Mouse (Mus musculus): Measurements from ENCODE around the gene Myadml2. TPM values are rescaled to one million over a fixed set of nuclear protein-coding genes. Genes with fewer than 3 reads are reported as not detected.

The Myadml2 gene
- total RNA-seq, 2 experiments from 2014 or later: 5.9 to 6.0 TPM

GRCm38 (mm10) chr11:120597240-120598235 is 50.4 kb downstream of the Myadml2 start:
- DNase-seq (ENCODE audit: low spot score in 2 of 2): no peak
- intact Hi-C loops (cut with DNase I): no loop called here

Small RNAs within 50 kb of the gene (microRNA-seq; reads per million reads assigned to microRNA genes)
- gene Mir6936: 0.34 to 0.53 reads per million in 2 experiments

Other genes starting within 250 kb of the Myadml2 start
- 10 to 100 TPM; 67.8 to 71.3 TPM for gene Nploc4, start 210.4 kb downstream of the Myadml2 start, total RNA-seq (2021)
- gene Tspan10, start 205.5 kb downstream of the Myadml2 start, total RNA-seq (2021): 1 to 10 TPM in 1 of 2 experiments, not detected in 1; 3.6 TPM
- under 1 TPM; 0.40 TPM for gene Pde6g, start 194.7 kb downstream of the Myadml2 start, total RNA-seq (2021)
- 10 to 100 TPM; 13.0 to 14.7 TPM for gene Oxld1, start 190.1 kb downstream of the Myadml2 start, total RNA-seq (2021)
- gene Ccdc137, start 190.0 kb downstream of the Myadml2 start, total RNA-seq (2021): 10 to 100 TPM; 23.1 TPM
- 10 to 100 TPM; 59.5 to 60.1 TPM for gene Arl16, start 180.6 kb downstream of the Myadml2 start, total RNA-seq (2021)
- 10 to 100 TPM; 74.6 to 78.2 TPM for gene Mrpl12, start 163.5 kb downstream of the Myadml2 start, total RNA-seq (2021)
- gene Slc25a10, start 156.3 kb downstream of the Myadml2 start, total RNA-seq (2021): 10 to 100 TPM; 19.2 to 22.3 TPM
- gene Gcgr, start 117.5 kb downstream of the Myadml2 start, total RNA-seq (2021): under 1 TPM; 0.17 to 0.18 TPM
- gene Mcrip1, start 98.4 kb downstream of the Myadml2 start, total RNA-seq (2021): 100 to 1,000 TPM in 1 of 2 experiments, 10 to 100 TPM in 1; 95.9 to 101 TPM
- not detected for gene Ppp1r27, start 97.0 kb downstream of the Myadml2 start, total RNA-seq (2021)
- 100 to 1,000 TPM; 125 to 127 TPM for gene P4hb, start 74.9 kb downstream of the Myadml2 start, total RNA-seq (2021)
- gene Arhgdia, start 66.5 kb downstream of the Myadml2 start, total RNA-seq (2021): 100 to 1,000 TPM; 397 to 401 TPM
- gene Alyref, start 49.8 kb downstream of the Myadml2 start, total RNA-seq (2021): 10 to 100 TPM; 65.4 to 72.9 TPM
- gene Anapc11, start 49.7 kb downstream of the Myadml2 start, total RNA-seq (2021): 100 to 1,000 TPM in 1 of 2 experiments, 10 to 100 TPM in 1; 99.6 to 100 TPM
- 1 to 10 TPM in 1 of 2 experiments, under 1 TPM in 1; 0.97 to 1.0 TPM for gene Npb, start 39.7 kb downstream of the Myadml2 start, total RNA-seq (2021)
- gene Pcyt2, start 30.2 kb downstream of the Myadml2 start, total RNA-seq (2021): 100 to 1,000 TPM; 131 to 134 TPM
- 10 to 100 TPM; 34.7 to 42.4 TPM for gene Sirt7, start 22.9 kb downstream of the Myadml2 start, total RNA-seq (2021)
- 10 to 100 TPM; 84.3 to 94.3 TPM for gene Mafg, start 14.6 kb downstream of the Myadml2 start, total RNA-seq (2021)
- 1 to 10 TPM; 3.8 to 4.0 TPM for gene Pycr1, start 4.4 kb downstream of the Myadml2 start, total RNA-seq (2021)
- gene Notum, start 13.0 kb upstream of the Myadml2 start, total RNA-seq (2021): 1 to 10 TPM; 5.7 to 8.9 TPM
- 10 to 100 TPM; 50.0 to 59.5 TPM for gene Aspscr1, start 24.8 kb upstream of the Myadml2 start, total RNA-seq (2021)
- 10 to 100 TPM; 26.8 to 30.2 TPM for gene Cenpx, start 65.6 kb upstream of the Myadml2 start, total RNA-seq (2021)
- 10 to 100 TPM; 57.2 to 60.1 TPM for gene Lrrc45, start 65.8 kb upstream of the Myadml2 start, total RNA-seq (2021)
- 10 to 100 TPM; 92.2 to 99.5 TPM for gene Rac3, start 73.3 kb upstream of the Myadml2 start, total RNA-seq (2021)
- 1 to 10 TPM; 5.7 to 7.8 TPM for gene Dcxr, start 79.1 kb upstream of the Myadml2 start, total RNA-seq (2021)
- 1 to 10 TPM; 1.5 to 3.0 TPM for gene Cbr2, start 84.0 kb upstream of the Myadml2 start, total RNA-seq (2021)
- gene Hmga1b, start 114.6 kb upstream of the Myadml2 start, total RNA-seq (2021): 10 to 100 TPM; 25.9 to 30.1 TPM
- gene Rfng, start 136.0 kb upstream of the Myadml2 start, total RNA-seq (2021): 10 to 100 TPM; 75.3 to 79.6 TPM
- 100 to 1,000 TPM; 141 to 144 TPM for gene Gps1, start 136.1 kb upstream of the Myadml2 start, total RNA-seq (2021)
- 10 to 100 TPM; 44.2 to 49.0 TPM for gene Dus1l, start 148.2 kb upstream of the Myadml2 start, total RNA-seq (2021)
- gene Fasn, start 176.4 kb upstream of the Myadml2 start, total RNA-seq (2021): 100 to 1,000 TPM; 207 to 211 TPM

Data from left cerebral cortex, postnatal 14 days (tissue).